Mouse (Mus musculus): Measurements from ENCODE around the gene Mthfd1. TPM values are rescaled to one million over a fixed set of nuclear protein-coding genes. Genes with fewer than 3 reads are reported as not detected.

The Mthfd1 gene
- polyA plus RNA-seq, 1 experiment from 2014 or later, result 76.6 TPM

DNA sequence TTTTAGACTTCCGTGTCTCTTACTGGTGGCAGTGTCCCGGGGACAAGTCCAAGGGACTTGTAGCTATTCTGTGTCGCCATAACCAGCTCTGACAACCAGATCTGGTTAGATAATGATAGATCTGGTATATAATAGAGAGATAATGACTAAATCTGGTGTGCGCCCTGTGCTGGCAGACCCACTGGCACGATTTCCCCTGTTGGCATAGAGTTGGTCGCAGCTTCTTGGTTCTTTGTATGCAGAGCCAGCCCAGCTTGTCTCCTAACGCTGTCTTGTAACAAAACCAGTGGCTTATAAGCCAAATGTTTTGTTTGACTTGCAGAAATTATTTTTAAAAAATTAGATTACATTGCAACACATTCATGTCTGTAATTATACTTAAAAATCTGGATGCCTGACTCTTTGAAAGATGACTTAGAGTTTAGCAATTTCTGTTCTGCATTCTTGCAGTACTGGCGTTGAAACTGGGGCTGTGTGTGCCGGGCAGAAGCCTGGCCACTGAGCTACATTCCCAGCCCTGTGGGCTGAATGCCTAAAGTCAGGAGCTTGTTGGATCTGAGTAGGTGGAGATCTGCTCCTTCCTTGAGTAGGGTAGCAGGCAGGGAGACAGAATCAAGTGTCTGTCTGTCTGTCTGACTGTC, 9.3 kb downstream of the Mthfd1 start:
- Histone ChIP-seq H3K9ac (no peak overlapping the region), H3K36me3 (no peaks in the 10 kb centered on the region), H3K4me1 (no peaks in the 10 kb centered on the region), H3K27ac (no peak overlapping the region), H3K27me3 (no peaks in the 10 kb centered on the region), H3K4me3 (no peak overlapping the region), H3K9me3 (no peaks in the 10 kb centered on the region), H3K4me2 (replicated peaks) (no peak overlapping the region)
- 90% methylated on average over 9 of the region's 9 CpGs for WGBS
- ATAC-seq (ENCODE audit: insufficient number of reproducible peaks, insufficient read depth, low FRiP score, low TSS enrichment), result no peak

DNA sequence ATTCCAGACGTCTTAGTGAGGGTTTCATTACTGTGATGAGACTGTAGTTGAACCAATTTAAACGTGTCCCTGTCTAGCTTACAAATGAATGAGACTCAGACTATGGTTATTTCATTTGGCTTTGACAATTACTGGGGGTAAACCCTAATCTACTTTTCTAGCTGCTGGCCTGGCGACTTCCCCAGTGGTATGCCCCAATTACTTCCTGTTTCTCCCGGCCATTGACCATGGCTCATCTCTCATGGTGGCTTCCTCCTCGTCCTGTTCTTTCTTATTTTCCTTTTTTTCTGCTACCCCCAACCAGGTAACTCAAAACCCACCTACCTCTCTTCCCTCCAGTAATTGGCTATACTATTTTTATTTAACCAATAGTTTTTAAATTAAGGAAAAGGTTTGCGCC, 9.9 kb downstream of the Mthfd1 start:
- Histone ChIP-seq H3K27ac (no peak overlapping the region), H3K36me3 (0 out of 2 replicates have a peak, but pooled peaks cover under 1% of the 10 kb centered on the region), H3K4me1 (no peaks in the 10 kb centered on the region), H3K9me3 (no peaks in the 10 kb centered on the region), H3K4me2 (replicated peaks) (no peak overlapping the region), H3K9ac (no peak overlapping the region), H3K27me3 (no peaks in the 10 kb centered on the region), H3K4me3 (no peak overlapping the region)
- no peak for ATAC-seq (ENCODE audit: insufficient number of reproducible peaks, insufficient read depth, low FRiP score, low TSS enrichment)
- WGBS, result 79% methylated on average over 6 of the region's 6 CpGs

DNA sequence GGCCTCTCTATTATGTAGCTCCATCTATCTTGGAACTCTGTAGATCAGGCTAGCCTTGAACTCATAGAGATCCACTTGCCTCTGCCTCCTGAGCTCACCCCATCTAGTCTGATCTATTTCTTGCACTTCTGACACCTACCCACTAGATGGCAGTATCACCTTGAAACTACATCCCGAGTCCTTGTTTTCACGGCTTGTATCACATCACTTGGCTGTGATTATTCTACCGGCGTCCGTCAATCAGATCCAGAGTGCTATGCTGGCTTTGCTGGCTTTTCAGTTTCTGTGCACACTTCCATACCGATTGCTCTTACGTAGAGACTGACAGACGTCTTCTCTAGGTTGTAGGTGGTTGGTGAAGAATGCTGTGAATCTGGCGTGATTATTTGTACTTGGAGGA, 11.8 kb downstream of the Mthfd1 start:
- no peak overlapping the region for H3K27ac ChIP-seq
- H3K4me1 ChIP-seq, result no peaks in the 10 kb centered on the region
- H3K36me3 ChIP-seq, result peaks cover 13% of the 10 kb centered on the region; the same call in 1 of the 2 replicates

DNA sequence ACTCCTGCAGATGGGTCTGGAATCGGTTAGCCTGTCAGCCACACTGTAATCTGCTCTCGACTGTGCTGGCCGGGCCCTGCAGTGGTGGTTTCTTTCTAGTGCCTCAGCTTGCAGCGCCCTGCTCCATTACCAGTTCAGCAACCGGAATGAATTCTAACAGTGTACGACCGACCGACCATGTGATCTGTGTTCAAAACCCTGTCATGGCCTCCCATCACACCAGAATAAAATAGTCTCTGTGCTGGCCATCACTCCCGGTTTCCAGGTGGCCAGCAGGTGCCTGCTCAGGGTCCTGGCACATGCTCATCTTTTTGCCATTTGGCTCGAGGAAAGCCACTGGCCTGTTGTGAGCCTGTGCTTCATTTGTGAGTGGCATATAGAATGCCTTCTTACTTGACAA, 13.6 kb downstream of the Mthfd1 start:
- H3K4me1 ChIP-seq, result no peaks in the 10 kb centered on the region
- WGBS, result 74% methylated on average over 10 of the region's 10 CpGs
- H3K9me3 ChIP-seq, result no peaks in the 10 kb centered on the region
- no peak for ATAC-seq (ENCODE audit: insufficient number of reproducible peaks, insufficient read depth, low FRiP score, low TSS enrichment)
- no peak overlapping the region for H3K4me2 ChIP-seq (replicated peaks)
- peaks cover 16% of the 10 kb centered on the region; the same call in 1 of the 2 replicates for H3K36me3 ChIP-seq
- no peak overlapping the region for H3K9ac ChIP-seq
- H3K27ac ChIP-seq, result no peak overlapping the region
- H3K27me3 ChIP-seq, result no peaks in the 10 kb centered on the region
- no peak overlapping the region for H3K4me3 ChIP-seq

More for the DNA sequence above, 11.8 kb downstream of the Mthfd1 start:
- ATAC-seq (ENCODE audit: insufficient number of reproducible peaks, insufficient read depth, low FRiP score, low TSS enrichment), result no peak
- Histone ChIP-seq H3K27me3 (no peaks in the 10 kb centered on the region), H3K9me3 (no peaks in the 10 kb centered on the region), H3K4me3 (no peak overlapping the region), H3K9ac (no peak overlapping the region), H3K4me2 (replicated peaks) (no peak overlapping the region)
- WGBS, result 75% methylated on average over 9 of the region's 9 CpGs

DNA sequence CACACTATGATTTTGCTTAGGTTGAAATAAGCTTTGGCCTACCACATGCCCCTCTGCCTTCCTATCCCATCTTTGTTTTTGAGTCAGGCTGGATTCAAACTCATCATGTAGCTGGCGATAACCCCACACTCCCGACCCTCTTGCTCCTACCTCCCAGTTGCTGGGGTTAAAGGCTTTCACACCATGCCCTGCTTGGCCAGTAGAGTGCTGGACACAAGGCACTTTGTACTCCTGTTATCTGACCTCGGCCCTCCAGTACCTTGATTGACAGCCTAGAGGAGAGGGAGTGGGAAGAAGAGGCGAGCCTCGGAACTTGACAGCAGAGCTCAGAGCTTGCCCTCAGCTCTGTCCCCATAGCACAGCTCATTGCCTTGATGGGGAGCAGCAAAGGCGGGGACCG, 14.1 kb downstream of the Mthfd1 start:
- Histone ChIP-seq H3K4me3 (no peak overlapping the region), H3K9ac (no peak overlapping the region), H3K4me2 (replicated peaks) (no peak overlapping the region), H3K36me3 (peaks cover 16% of the 10 kb centered on the region; the same call in 1 of the 2 replicates), H3K27me3 (no peaks in the 10 kb centered on the region), H3K9me3 (no peaks in the 10 kb centered on the region), H3K4me1 (no peaks in the 10 kb centered on the region), H3K27ac (no peak overlapping the region)
- ATAC-seq (ENCODE audit: insufficient number of reproducible peaks, insufficient read depth, low FRiP score, low TSS enrichment), result no peak
- 58% methylated on average over 7 of the region's 7 CpGs for WGBS

DNA sequence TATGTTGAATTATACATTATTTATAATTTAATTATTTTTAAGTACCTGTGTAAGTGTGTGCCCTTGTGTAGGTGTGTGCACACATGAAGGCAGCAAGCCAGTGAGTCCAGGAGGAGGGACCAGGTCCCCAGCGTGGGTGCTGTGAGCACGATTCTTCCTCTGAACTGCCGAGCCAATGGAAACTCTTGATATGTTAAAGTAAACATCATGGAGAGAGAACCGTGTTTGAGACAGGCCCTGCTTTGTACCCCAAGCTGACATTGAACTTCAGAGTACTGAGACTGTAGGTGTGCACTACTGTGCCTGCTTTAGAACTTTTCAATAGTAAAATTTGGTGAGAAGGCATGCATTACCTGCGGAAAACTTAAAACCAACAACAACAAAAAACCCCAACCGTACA, 16.4 kb downstream of the Mthfd1 start:
- no peak overlapping the region for H3K27ac ChIP-seq
- peaks cover 16% of the 10 kb centered on the region; the same call in 1 of the 2 replicates for H3K36me3 ChIP-seq
- no peak overlapping the region for H3K4me2 ChIP-seq (replicated peaks)
- 87% methylated on average over 6 of the region's 6 CpGs for WGBS
- H3K4me3 ChIP-seq, result no peak overlapping the region
- ATAC-seq (ENCODE audit: insufficient number of reproducible peaks, insufficient read depth, low FRiP score, low TSS enrichment), result no peak
- H3K4me1 ChIP-seq, result no peaks in the 10 kb centered on the region
- no peaks in the 10 kb centered on the region for H3K9me3 ChIP-seq
- no peaks in the 10 kb centered on the region for H3K27me3 ChIP-seq
- H3K9ac ChIP-seq, result no peak overlapping the region

DNA sequence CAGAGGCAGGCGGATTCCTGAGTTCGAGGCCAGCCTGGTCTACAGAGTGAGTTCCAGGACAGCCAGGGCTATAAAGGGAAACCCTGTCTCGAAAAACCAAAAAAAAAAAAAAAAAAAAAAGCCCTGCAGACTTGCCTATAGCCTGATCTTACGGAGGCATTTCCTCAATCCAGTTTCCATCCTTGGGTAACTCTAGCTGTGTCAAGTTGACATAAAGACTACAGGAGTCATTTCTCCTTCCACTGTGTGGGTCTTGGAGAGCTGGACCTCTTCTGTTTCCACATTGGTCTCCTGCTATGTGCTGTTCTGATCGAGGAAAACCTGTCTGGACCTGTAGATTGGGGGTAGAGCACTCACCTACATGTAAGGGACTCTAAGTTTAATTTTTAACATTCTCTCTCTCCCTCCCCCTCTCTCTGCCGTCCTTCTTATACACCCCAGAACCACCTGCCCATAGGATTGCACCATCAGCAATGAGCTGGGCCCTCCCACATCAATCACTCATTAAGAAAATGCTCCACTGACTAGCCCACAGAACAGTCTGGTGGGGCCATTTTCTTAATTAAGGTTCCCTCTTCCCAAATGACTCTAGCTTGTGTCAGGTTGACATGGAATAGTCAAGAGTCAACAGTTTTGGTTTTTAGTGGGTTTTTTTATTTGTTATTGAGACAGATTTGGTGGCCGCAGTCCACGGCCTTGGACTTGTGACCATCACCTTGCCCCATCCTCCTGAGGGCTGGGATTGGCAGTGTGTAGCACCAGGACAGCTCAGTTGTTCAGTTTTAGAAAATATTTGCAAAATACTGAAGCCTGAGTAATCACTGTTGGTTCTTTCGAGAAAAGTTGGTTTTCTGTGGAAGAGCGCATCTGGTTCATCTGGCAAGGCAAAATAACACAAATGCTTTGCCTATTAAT, 17.8 kb downstream of the Mthfd1 start:
- Histone ChIP-seq H3K4me1 (no peaks in the 10 kb centered on the region), H3K4me2 (replicated peaks) (no peak overlapping the region), H3K9me3 (no peaks in the 10 kb centered on the region), H3K36me3 (peaks cover 16% of the 10 kb centered on the region; the same call in 1 of the 2 replicates), H3K27me3 (no peaks in the 10 kb centered on the region), H3K4me3 (no peak overlapping the region), H3K27ac (no peak overlapping the region), H3K9ac (no peak overlapping the region)
- ATAC-seq (ENCODE audit: insufficient number of reproducible peaks, insufficient read depth, low FRiP score, low TSS enrichment), result no peak
- 90% methylated on average over 10 of the region's 10 CpGs for WGBS

DNA sequence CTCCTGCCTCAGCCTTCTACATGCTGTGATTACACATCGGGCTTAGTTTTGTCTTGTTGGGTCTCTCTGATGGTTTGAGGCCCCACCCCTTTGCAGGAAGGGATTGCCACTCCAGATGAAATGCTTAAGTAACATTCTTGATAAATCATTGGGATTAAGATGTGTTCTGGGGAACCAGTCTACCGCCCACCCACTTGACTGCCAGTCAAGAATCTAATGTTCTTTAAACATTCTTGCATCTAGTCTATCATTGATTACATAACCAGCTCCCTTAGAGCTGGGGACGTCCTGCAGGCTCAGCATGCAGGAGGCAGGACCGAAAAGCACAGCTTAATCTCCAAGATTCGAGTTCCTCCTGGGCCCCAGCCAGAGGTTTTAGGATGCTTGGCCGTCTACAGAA, 23.1 kb downstream of the Mthfd1 start:
- Histone ChIP-seq H3K27ac (no peak overlapping the region), H3K36me3 (peaks cover 25% of the 10 kb centered on the region), H3K27me3 (no peaks in the 10 kb centered on the region), H3K4me3 (no peak overlapping the region), H3K9me3 (no peaks in the 10 kb centered on the region), H3K4me1 (no peaks in the 10 kb centered on the region), H3K9ac (no peak overlapping the region), H3K4me2 (replicated peaks) (no peak overlapping the region)
- ATAC-seq (ENCODE audit: insufficient number of reproducible peaks, insufficient read depth, low FRiP score, low TSS enrichment), result no peak
- 89% methylated on average over 6 of the region's 6 CpGs for WGBS

DNA sequence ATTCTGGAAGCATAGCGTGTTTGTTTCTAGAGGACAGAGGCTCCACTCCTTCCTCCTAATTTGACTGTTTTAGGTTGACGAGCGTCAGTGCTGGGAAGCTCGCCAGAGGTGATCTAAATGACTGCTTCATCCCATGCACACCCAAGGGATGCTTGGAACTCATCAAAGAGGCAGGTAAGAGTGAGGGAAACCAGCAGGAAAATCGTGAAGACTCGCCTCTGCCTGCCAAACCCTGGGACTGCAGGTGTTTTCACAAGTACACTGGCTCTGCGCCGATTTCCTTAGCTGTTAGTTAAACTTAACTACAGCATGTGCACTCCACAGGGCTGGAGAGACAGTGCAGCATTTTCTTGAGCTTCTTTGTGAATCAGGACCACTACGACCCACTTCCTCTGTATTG, 25.5 kb downstream of the Mthfd1 start:
- WGBS, result 93% methylated on average over 9 of the region's 9 CpGs
- Histone ChIP-seq H3K27me3 (no peaks in the 10 kb centered on the region), H3K4me2 (replicated peaks) (no peak overlapping the region), H3K36me3 (peaks cover 39% of the 10 kb centered on the region), H3K9ac (no peak overlapping the region), H3K9me3 (no peaks in the 10 kb centered on the region), H3K27ac (no peak overlapping the region), H3K4me3 (no peak overlapping the region), H3K4me1 (no peaks in the 10 kb centered on the region)
- ATAC-seq (ENCODE audit: insufficient number of reproducible peaks, insufficient read depth, low FRiP score, low TSS enrichment), result no peak

DNA sequence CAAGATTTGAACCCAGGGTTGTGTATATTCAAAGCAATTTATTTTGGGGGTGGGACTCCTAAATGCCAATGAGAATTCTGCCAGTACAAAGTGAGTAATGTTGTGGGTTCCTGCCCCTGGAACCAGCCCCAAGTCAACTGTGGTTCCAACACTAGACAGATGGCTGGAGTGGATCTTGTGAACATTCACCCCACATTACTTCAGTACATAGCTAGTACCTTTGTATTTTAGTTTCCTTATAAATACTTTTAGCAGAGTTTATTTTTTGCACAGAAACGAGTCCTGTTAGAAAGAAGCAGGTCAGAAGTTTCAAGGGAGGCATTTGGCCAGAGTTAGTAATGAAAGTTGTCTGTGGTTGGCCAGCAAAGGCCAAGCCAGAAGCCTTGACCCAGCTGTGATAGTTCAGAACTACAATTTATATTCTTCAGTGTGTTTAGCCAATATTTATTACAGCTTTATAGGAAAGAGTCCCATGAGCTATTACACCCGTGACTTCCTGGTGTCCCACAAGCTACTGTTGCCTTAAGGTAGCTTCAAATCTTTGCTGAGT, 26.1 kb downstream of the Mthfd1 start:
- Histone ChIP-seq H3K27me3 (no peaks in the 10 kb centered on the region), H3K4me2 (replicated peaks) (no peak overlapping the region), H3K9me3 (no peaks in the 10 kb centered on the region), H3K4me3 (no peak overlapping the region), H3K9ac (no peak overlapping the region), H3K36me3 (peaks cover 39% of the 10 kb centered on the region), H3K4me1 (no peaks in the 10 kb centered on the region), H3K27ac (no peak overlapping the region)
- ATAC-seq (ENCODE audit: insufficient number of reproducible peaks, insufficient read depth, low FRiP score, low TSS enrichment), result no peak
- 95% methylated on average over 2 of the region's 2 CpGs for WGBS

DNA sequence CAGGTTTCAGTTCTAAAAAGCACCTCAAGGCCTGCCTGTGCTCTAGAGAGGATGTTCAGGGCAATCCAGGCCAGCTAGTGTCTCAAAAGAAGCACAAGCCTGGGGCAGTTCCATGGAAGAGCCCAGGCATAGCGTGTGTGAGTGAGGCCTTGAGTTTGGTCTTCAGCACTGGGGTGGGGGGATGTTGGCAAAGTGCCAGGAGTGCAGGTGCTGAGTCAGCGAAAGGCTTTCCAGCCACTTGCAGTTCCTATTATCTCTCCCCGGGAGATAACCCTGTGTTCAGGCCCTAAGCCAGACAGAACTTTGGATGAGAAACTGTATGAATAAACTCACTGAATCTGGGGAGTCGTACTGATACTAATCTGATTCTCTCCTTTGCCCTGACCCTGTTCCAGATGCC, 27.0 kb downstream of the Mthfd1 start:
- Histone ChIP-seq H3K36me3 (peaks cover 39% of the 10 kb centered on the region), H3K9ac (no peak overlapping the region), H3K4me1 (no peaks in the 10 kb centered on the region), H3K27me3 (no peaks in the 10 kb centered on the region), H3K27ac (no peak overlapping the region), H3K4me3 (no peak overlapping the region), H3K4me2 (replicated peaks) (no peak overlapping the region), H3K9me3 (no peaks in the 10 kb centered on the region)
- ATAC-seq (ENCODE audit: insufficient number of reproducible peaks, insufficient read depth, low FRiP score, low TSS enrichment), result no peak
- WGBS, result 69% methylated on average over 4 of the region's 4 CpGs

Measured in embryonic facial prominence, embryonic 12.5 days (tissue).